Mouse (Mus musculus): ENCODE data around the gene Nfyb.

The Nfyb gene

GRCm38 (mm10) chr10:82763840-82764631 is at the start of gene Nfyb:
Gene Nfyb (minus strand): TSS chr10:82764144.
- DNase-seq = peak; percentile 97

DNA sequence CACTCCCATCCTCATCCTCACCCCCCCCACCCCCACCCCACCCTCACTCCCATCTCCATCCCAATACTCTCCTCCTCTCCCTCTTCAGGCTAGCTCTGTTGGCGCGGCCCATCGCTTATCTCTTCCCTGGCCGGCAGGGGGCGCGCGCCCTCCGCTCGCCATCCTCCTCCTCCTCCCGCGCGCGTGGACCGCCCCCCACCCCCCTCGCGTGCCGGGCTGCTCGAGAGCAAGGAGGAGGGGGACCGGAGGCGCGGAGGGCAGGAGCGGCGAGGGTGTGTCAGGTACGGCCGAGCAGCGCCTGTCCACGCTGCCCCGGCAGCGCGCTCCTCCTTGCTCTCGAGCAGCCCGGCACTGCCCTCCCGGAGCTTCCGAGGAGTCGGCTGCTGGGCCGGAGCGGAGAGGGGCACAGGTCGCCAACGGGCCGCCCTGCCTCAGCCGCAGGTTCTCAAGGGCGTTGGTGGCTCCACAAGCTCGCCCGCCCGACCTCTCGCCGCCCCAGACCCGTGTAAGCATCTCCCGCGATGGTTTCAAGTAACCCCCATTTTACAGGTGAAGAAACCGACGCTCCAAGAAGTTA is 48.0 kb upstream of the Nfyb start:
- peak; percentile 31 for DNase-seq

GRCm38 (mm10) chr10:82809352-82809751 is 45.4 kb upstream of the Nfyb start:
- no peak for DNase-seq

- DNase-seq = no peak
Observed at GRCm38 (mm10) chr10:82808891-82809290, 44.9 kb upstream of the Nfyb start.

- no peak for DNase-seq
Observed at GRCm38 (mm10) chr10:82808155-82808554, 44.2 kb upstream of the Nfyb start.

DNA sequence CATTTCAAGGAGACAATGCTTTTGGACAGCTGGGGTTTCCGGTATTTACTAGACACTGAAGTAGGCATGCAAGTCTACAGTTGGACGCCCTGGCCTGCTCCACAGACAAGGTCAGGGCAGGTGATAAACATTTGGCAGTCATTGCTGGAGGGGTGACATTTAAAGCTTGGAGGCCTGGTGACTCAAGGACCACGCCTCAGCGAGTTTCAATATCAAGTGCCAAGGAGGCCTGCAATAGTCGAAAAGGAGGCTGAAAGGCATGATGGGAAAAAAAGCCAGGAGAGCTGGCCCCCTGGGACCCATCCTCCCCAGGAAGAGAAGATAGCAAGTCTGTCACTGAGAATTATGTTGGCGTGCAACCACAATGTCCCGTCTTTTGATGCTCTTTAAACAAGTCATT is 43.3 kb upstream of the Nfyb start:
- peak; percentile 27 for DNase-seq

DNA sequence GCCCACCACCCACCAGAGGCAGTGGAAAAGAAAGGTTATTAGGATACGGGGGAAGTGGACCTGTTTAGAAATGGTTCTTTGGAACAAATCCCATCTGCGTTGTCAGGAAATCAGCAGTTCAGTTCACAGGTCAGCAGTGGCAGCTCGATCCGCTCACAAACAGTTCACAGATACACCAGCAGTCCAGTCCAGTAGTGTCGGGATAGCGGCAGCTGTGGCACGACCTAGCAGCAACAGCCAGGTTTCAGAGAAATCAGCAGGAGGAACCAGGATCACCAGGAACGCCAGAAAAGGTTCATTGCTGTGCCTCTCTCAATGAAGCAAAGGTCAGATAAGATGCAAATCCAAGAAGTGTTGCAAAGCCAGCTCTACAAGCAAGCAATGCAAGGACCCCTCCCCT is 42.5 kb upstream of the Nfyb start:
- peak; percentile 28 for DNase-seq

GRCm38 (mm10) chr10:82805111-82805510 is 41.2 kb upstream of the Nfyb start:
- peak; percentile 79 for DNase-seq

- no peak for DNase-seq
Observed at GRCm38 (mm10) chr10:82804396-82804795, 40.5 kb upstream of the Nfyb start.

- DNase-seq = no peak
Observed at GRCm38 (mm10) chr10:82800094-82800493, 36.1 kb upstream of the Nfyb start.

GRCm38 (mm10) chr10:82798312-82798933 is 34.5 kb upstream of the Nfyb start:
- DNase-seq = no peak

GRCm38 (mm10) chr10:82797119-82797491 is 33.2 kb upstream of the Nfyb start:
- DNase-seq = no peak

GRCm38 (mm10) chr10:82796471-82797118 is 32.7 kb upstream of the Nfyb start:
- no peak for DNase-seq

- DNase-seq = no peak
Observed at GRCm38 (mm10) chr10:82795767-82796166, 31.8 kb upstream of the Nfyb start.

DNA sequence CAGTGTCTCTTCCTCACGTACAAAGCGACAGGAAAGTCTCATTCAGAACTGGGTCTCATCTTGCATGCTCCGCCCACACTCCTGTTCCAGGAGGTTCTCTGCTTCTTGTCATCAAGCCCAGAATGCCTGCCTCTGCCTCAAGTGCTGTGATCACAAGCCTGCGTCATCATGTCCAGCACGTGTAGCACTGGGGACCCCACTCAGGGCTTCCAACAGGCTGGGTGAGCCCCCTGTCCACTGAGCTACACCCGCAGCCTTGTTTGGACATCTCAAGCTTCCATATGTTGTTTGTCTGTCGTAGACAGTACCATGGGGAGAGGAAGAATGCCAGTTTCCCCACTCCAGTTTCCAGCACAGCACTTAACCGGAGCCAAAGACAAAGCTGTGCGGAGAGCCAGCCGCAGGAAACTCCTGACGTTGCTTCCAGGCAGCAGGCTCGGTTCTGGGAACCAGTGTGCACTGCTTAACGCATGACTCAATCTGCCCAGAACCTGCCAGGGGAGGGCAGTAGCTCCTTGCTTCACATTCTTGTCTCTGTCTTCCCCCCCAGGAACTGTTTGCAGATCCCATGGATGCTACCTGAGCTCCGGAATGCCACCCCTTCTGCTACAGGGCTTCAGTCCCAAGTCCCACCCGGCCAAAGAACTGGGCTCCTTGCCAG is 31.3 kb upstream of the Nfyb start:
- DNase-seq = peak; percentile 65

GRCm38 (mm10) chr10:82792311-82792710 is 28.4 kb upstream of the Nfyb start:
- DNase-seq = no peak

DNA sequence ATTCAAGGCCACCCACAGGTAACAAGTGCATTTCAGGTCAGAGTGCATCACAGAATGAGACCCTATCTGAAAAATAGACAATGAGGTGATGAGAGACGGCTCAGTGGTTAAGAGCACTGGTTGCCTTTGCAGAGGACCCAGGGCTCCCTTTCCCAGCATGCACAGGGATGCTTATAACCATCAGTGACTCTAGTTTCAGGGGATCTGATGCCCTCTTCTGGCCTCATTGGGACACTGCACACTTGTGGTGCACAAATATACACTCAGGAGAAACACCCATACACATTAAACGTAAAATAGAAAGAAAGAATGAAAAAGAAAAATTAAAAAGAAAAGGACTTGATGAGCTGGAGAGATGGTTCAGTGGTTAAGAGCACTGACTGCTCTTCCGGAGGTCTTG is 27.8 kb upstream of the Nfyb start:
- DNase-seq = no peak

DNA sequence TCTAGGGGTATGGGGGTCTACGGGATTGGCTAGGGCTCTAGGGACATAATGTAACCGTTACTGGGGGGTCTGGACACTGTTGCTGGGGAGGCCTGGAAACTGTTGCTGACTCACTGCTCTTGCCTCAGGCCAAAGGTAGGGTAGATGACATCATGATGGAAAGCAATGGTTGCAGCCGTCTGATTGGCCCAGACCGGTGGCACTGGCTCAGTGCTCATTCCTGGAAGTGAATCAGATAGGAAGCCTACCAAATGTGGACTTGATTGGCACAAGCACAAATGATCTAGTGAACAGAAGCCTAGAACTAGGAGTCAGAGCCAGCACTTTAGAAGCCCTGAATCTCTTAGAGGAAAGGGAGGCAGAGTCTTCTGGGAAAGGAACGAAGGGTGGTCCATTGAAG is 26.6 kb upstream of the Nfyb start:
- no peak for DNase-seq

- DNase-seq = no peak
Observed at GRCm38 (mm10) chr10:82789181-82789580, 25.2 kb upstream of the Nfyb start.

GRCm38 (mm10) chr10:82782472-82782871 is 18.5 kb upstream of the Nfyb start:
- DNase-seq = no peak

DNA sequence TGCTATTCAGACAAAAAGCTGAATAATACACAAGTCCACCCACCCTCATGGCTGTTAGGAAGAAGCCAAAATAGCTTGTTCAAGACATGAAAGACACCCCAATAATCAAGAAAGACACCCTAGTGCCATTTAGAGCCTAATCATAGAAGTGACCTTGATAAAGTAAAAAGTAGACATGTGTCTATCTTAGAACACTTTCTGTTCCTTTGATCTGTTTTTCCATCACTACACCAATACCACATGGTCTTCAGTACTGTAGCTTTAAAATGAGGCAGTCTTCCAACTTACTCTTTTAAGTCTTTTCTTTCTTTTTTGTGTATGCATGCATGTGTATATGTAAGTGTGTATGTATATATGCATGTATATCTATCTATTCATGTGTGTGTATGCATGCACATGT is 16.9 kb upstream of the Nfyb start:
- DNase-seq = no peak

- DNase-seq = no peak
Observed at GRCm38 (mm10) chr10:82780322-82780721, 16.4 kb upstream of the Nfyb start.

- no peak for DNase-seq
Observed at GRCm38 (mm10) chr10:82779831-82780230, 15.9 kb upstream of the Nfyb start.

All from kidney, adult 11 months (tissue).